ENCODE assay signal across 10 mouse cellular contexts in genomic region chr16:23258823-23259457, GRCm38 (mm10). TPM values are rescaled to one million over a fixed set of nuclear protein-coding genes. Genes with fewer than 3 reads are reported as not detected.
DNase-seq lines count a peak whose midpoint lies in the region; ATAC-seq lines count a peak whose summit lies in the region.
"Had no signal": no experiment of that assay in that cellular context is flagged by ENCODE, and none has a peak within 500 bp of the region (broad histone marks: within the 10 kb centered on the region; RNA-seq: fewer than 3 reads in every experiment).

No protein-coding gene starts in this region.

- peaks cover 4% of the 10 kb centered on the region; the same call in 1 of the 2 replicates for H3K36me3 ChIP-seq in kidney, embryonic 16.5 days (ENCODE audit: insufficient read depth, low read length)
- H3K36me3 ChIP-seq in forebrain, embryonic 15.5 days: peaks cover 4% of the 10 kb centered on the region; the same call in 1 of the 2 replicates
- no peaks in the 10 kb centered on the region for H3K36me3 ChIP-seq in midbrain, embryonic 11.5 days (ENCODE audit: control insufficient read depth, insufficient read depth, low read length)
- H3K36me3 ChIP-seq: embryonic facial prominence, embryonic 15.5 days had no signal

- no peak overlapping the region for H3K4me2 ChIP-seq in kidney, embryonic 16.5 days (replicated peaks; ENCODE audit: low read depth, low read length)
- no peak overlapping the region for H3K4me2 ChIP-seq in forebrain, embryonic 15.5 days (replicated peaks)
- peak overlapping the region; percentile 15; the same call in 1 of the 2 replicates for H3K4me2 ChIP-seq in midbrain, embryonic 11.5 days
- H3K4me2 ChIP-seq: embryonic facial prominence, embryonic 15.5 days had no signal

- H3K4me1 ChIP-seq in kidney, embryonic 16.5 days (ENCODE audit: insufficient read depth, low read length): peaks cover 27% of the 10 kb centered on the region
- peaks cover 33% of the 10 kb centered on the region for H3K4me1 ChIP-seq in forebrain, embryonic 15.5 days
- H3K4me1 ChIP-seq in midbrain, embryonic 11.5 days (ENCODE audit: control insufficient read depth, insufficient read depth, low read length): peaks cover 29% of the 10 kb centered on the region

- no peaks in the 10 kb centered on the region for H3K9me3 ChIP-seq in kidney, embryonic 16.5 days (ENCODE audit: low read length)
- no peaks in the 10 kb centered on the region for H3K9me3 ChIP-seq in forebrain, embryonic 15.5 days
- H3K9me3 ChIP-seq in midbrain, embryonic 11.5 days (ENCODE audit: control insufficient read depth, low read length): no peaks in the 10 kb centered on the region
- H3K9me3 ChIP-seq: embryonic facial prominence, embryonic 15.5 days had no signal

- WGBS in kidney, embryonic 16.5 days: 25% methylated on average over 4 of the region's 4 CpGs
- WGBS in forebrain, embryonic 15.5 days: 3% methylated on average over 4 of the region's 4 CpGs
- WGBS in midbrain, embryonic 11.5 days: 2% methylated on average over 4 of the region's 4 CpGs

- H3K27me3 ChIP-seq in kidney, embryonic 16.5 days (ENCODE audit: insufficient read depth, low read length): no peaks in the 10 kb centered on the region
- no peaks in the 10 kb centered on the region for H3K27me3 ChIP-seq in forebrain, embryonic 15.5 days
- no peaks in the 10 kb centered on the region for H3K27me3 ChIP-seq in midbrain, embryonic 11.5 days (ENCODE audit: control insufficient read depth, insufficient read depth, low read length)
- H3K27me3 ChIP-seq: embryonic facial prominence, embryonic 15.5 days had no signal

- no peak overlapping the region for H3K4me3 ChIP-seq in kidney, embryonic 16.5 days (ENCODE audit: low read length)
- H3K4me3 ChIP-seq in forebrain, embryonic 15.5 days: no peak overlapping the region
- no peak overlapping the region for H3K4me3 ChIP-seq in midbrain, embryonic 11.5 days (ENCODE audit: low read depth, low read length)
- H3K4me3 ChIP-seq: embryonic facial prominence, embryonic 15.5 days had no signal

- no peak for DNase-seq in kidney, adult 11 months
- peak; percentile 68 for DNase-seq in embryo, embryonic 11 days
- DNase-seq in midbrain, embryonic 11.5 days (ENCODE audit: low spot score, missing footprints): peak; percentile 90
- DNase-seq in cerebellum, adult 9-10 months: no peak
- no peak for DNase-seq in frontal cortex, postnatal 10 days (ENCODE audit: low spot score in 2 of 2)
- no peak for DNase-seq in yolk sac, embryonic 10.5 days (ENCODE audit: low spot score)
- DNase-seq: adrenal gland, postnatal 14 days had no signal

- peak overlapping the region; percentile 61 for H3K27ac ChIP-seq in kidney, embryonic 16.5 days (ENCODE audit: low read length)
- H3K27ac ChIP-seq in forebrain, embryonic 15.5 days (replicated peaks): peak overlapping the region; percentile 17
- H3K27ac ChIP-seq in midbrain, embryonic 11.5 days (ENCODE audit: low read depth, low read length): peak overlapping the region; percentile 37; the same call in 1 of the 2 replicates
- H3K27ac ChIP-seq: embryonic facial prominence, embryonic 15.5 days had no signal

- ATAC-seq in kidney, embryonic 16.5 days (ENCODE audit: low FRiP score, low TSS enrichment): peak; percentile 62; the same call in 1 of the 2 replicates
- ATAC-seq in forebrain, embryonic 15.5 days (replicated peaks): peak; percentile 27; the same call in 1 of the 2 replicates
- peak; percentile 77 for ATAC-seq in midbrain, embryonic 11.5 days (ENCODE audit: low FRiP score)

- H3K9ac ChIP-seq in kidney, embryonic 16.5 days (replicated peaks; ENCODE audit: low read length): no peak overlapping the region; the same call in 1 of the 2 replicates
- no peak overlapping the region for H3K9ac ChIP-seq in forebrain, embryonic 15.5 days (replicated peaks)
- H3K9ac ChIP-seq in midbrain, embryonic 11.5 days (ENCODE audit: low read length): 0 out of 2 replicates have a peak overlapping the region, but pooled peaks have one; percentile 22
- H3K9ac ChIP-seq: embryonic facial prominence, embryonic 15.5 days had no signal

RNA-seq across cellular contexts. Expression of gene St6gal1, which starts 34.4 kb away (rescaled TPM):
- 25.9 and 26.0 TPM in 2 replicates for polyA plus RNA-seq in kidney, embryonic 16.5 days (2015; fragmentation: Nextera tagmentation; extraction: Ambion mirVana)
- 53.8 and 55.9 TPM in 2 replicates for polyA plus RNA-seq in forebrain, embryonic 15.5 days (2015; fragmentation: Nextera tagmentation; extraction: Ambion mirVana)
- 31.8 and 34.1 TPM in 2 replicates for polyA plus RNA-seq in midbrain, embryonic 11.5 days (2014; fragmentation: Nextera tagmentation; extraction: Ambion mirVana)

Comparison
In these comparisons a context has a peak if more than half of its experiments do, and no peak if none do; other contexts are left out.
1. ATAC-seq: peak in every context shown above with its lines; median percentile 77 in midbrain, embryonic 11.5 days; 62 in kidney, embryonic 16.5 days; 27 in forebrain, embryonic 15.5 days.
2. DNase-seq: peak in embryo, embryonic 11 days (single experiment) and midbrain, embryonic 11.5 days (single experiment); none in kidney, adult 11 months (single experiment), cerebellum, adult 9-10 months (single experiment), frontal cortex, postnatal 10 days (0 of 2) and yolk sac, embryonic 10.5 days (single experiment).
3. Peak in every context shown above with its lines, with median percentiles within 50 percentile points of each other: H3K27ac ChIP-seq.